Mouse (Mus musculus) hindbrain, embryonic 11.5 days (tissue): Measurements from ENCODE around the gene BC048562. TPM values are rescaled to one million over a fixed set of nuclear protein-coding genes. Genes with fewer than 3 reads are reported as not detected.

ENCODE experiments used
- ATAC-seq: fragments of 200-750 bp; cut with Nextera tagmentation; 2 replicates; pipeline ENCODE4 v1.8.0; 2017; ENCODE audit warnings: mild to moderate bottlenecking, moderate TSS enrichment, moderate library complexity; ENCODE audit not compliant: low FRiP score
- DNase-seq: peaks from one replicate; pipeline ENCODE4 v3.0.0-alpha.2; 2015; ENCODE audit warnings: low spot score
- H3K27ac ChIP-seq: fragments of 300-500 bp; sonication (generic); 2 replicates; pipeline ENCODE4 v1.5.1; 2014; ENCODE audit warnings: mild to moderate bottlenecking, low read depth, low read length
- H3K27me3 ChIP-seq: fragments of 300-500 bp; sonication (generic); 2 replicates; pipeline ENCODE4 v1.6.1; 2014; ENCODE audit warnings: mild to moderate bottlenecking, low read length, moderate library complexity, mixed read lengths; ENCODE audit not compliant: control insufficient read depth, insufficient read depth
- H3K36me3 ChIP-seq: fragments of 300-500 bp; sonication (generic); 2 replicates; pipeline ENCODE4 v1.6.1; 2014; ENCODE audit warnings: mild to moderate bottlenecking, low read length, moderate library complexity, mixed read lengths; ENCODE audit not compliant: control insufficient read depth, insufficient read depth
- H3K4me1 ChIP-seq: fragments of 300-500 bp; sonication (generic); replicated peaks from 2 replicates; pipeline ENCODE4 v1.6.1; 2014; ENCODE audit warnings: low read length, mixed read lengths; ENCODE audit not compliant: control insufficient read depth, insufficient read depth
- H3K4me2 ChIP-seq: fragments of 300-500 bp; sonication (generic); replicated peaks from 2 replicates; pipeline ENCODE4 v1.6.1; 2014; ENCODE audit warnings: mild to moderate bottlenecking, low read depth, low read length
- H3K4me3 ChIP-seq: fragments of 300-500 bp; sonication (generic); 2 replicates; pipeline ENCODE4 v1.5.1; 2014; ENCODE audit warnings: low read depth, low read length
- H3K9ac ChIP-seq: fragments of 300-500 bp; sonication (generic); 2 replicates; pipeline ENCODE4 v1.6.1; 2014; ENCODE audit warnings: low read depth, low read length
- H3K9me3 ChIP-seq: fragments of 300-500 bp; sonication (generic); 2 replicates; pipeline ENCODE4 v1.6.1; 2016; ENCODE audit warnings: low read length; ENCODE audit not compliant: control insufficient read depth
- WGBS: fragments of 180-500 bp; shearing (Covaris S2); extraction: QIAGEN DNeasy Blood & Tissue Kit; methylation state at CpG from one replicate; pipeline ENCODE4 v1.1.7; 2014; 5-methylcytosine and 5-hydroxymethylcytosine counted together
- polyA plus RNA-seq: library from polyadenylated mRNA; unstranded; fragments of >200 nt; fragmentation: Nextera tagmentation; extraction: Ambion mirVana; gene quantifications from 2 replicates; pipeline ENCODE4 v1.2.1, GENCODE M21; 2014

BC048562 gene
- polyA plus RNA-seq, 1 experiment from 2014 or later: not detected

- peaks cover 9% of the 10 kb centered on the region for H3K36me3 ChIP-seq
Measured at GRCm38 (mm10) chr9:108489215-108489614, 52.9 kb downstream of the BC048562 start.

GRCm38 (mm10) chr9:108489702-108490558, 53.6 kb downstream of the BC048562 start:
- no peaks in the 10 kb centered on the region for H3K9me3 ChIP-seq
- peak overlapping the region; percentile 87 for H3K27ac ChIP-seq
- ATAC-seq (no peak; the same call in 1 of the 2 replicates), DNase-seq (no peak)
- peak overlapping the region; percentile 52; the same call in 1 of the 2 replicates for H3K9ac ChIP-seq
- peak overlapping the region; percentile 88 for H3K4me3 ChIP-seq
- WGBS: 72% methylated on average over 26 of the region's 26 CpGs
- no peaks in the 10 kb centered on the region for H3K27me3 ChIP-seq
- peaks cover 10% of the 10 kb centered on the region; the same call in 1 of the 2 replicates for H3K4me1 ChIP-seq
- H3K4me2 ChIP-seq: peak overlapping the region; percentile 59
- peaks cover 14% of the 10 kb centered on the region for H3K36me3 ChIP-seq

More at GRCm38 (mm10) chr9:108489215-108489614, 52.9 kb downstream of the BC048562 start:
- H3K4me3 ChIP-seq: no peak overlapping the region
- WGBS: 96% methylated on average over 20 of the region's 20 CpGs
- ATAC-seq: no peak
- H3K27ac ChIP-seq: no peak overlapping the region
- H3K4me2 ChIP-seq: no peak overlapping the region
- peaks cover 10% of the 10 kb centered on the region; the same call in 1 of the 2 replicates for H3K4me1 ChIP-seq
- no peaks in the 10 kb centered on the region for H3K9me3 ChIP-seq
- no peak overlapping the region for H3K9ac ChIP-seq
- no peak for DNase-seq
- H3K27me3 ChIP-seq: no peaks in the 10 kb centered on the region

- WGBS: under 1% methylated on average over 61 of the region's 69 CpGs
- peaks cover 16% of the 10 kb centered on the region for H3K36me3 ChIP-seq
- H3K9ac ChIP-seq: peak within 1 kb of the TSS; percentile 83
- H3K4me3 ChIP-seq: peak within 1 kb of the TSS; percentile 88
- H3K9me3 ChIP-seq: no peaks in the 10 kb centered on the region
- H3K27ac ChIP-seq: peak within 1 kb of the TSS; percentile 87
- H3K4me1 ChIP-seq: peaks cover 10% of the 10 kb centered on the region; the same call in 1 of the 2 replicates
- DNase-seq: peak; percentile 97
- H3K4me2 ChIP-seq: peak within 1 kb of the TSS; percentile 59
- H3K27me3 ChIP-seq: no peaks in the 10 kb centered on the region
- ATAC-seq: peak; percentile 93
Measured at GRCm38 (mm10) chr9:108490559-108491285, 54.4 kb downstream of the BC048562 start, which contains the start of gene Usp19. Usp19 (plus strand) TSS chr9:108490602.

GRCm38 (mm10) chr9:108491286-108491580, 55.0 kb downstream of the BC048562 start:
- Histone ChIP-seq H3K27ac (peak overlapping the region; percentile 87), H3K4me1 (peaks cover 10% of the 10 kb centered on the region; the same call in 1 of the 2 replicates), H3K27me3 (no peaks in the 10 kb centered on the region), H3K4me3 (peak overlapping the region; percentile 88), H3K4me2 (peak overlapping the region; percentile 59), H3K36me3 (peaks cover 20% of the 10 kb centered on the region), H3K9ac (peak overlapping the region; percentile 83), H3K9me3 (no peaks in the 10 kb centered on the region)
- ATAC-seq (no peak), DNase-seq (no peak)
- 13% methylated on average over 12 of the region's 12 CpGs for WGBS

DNA sequence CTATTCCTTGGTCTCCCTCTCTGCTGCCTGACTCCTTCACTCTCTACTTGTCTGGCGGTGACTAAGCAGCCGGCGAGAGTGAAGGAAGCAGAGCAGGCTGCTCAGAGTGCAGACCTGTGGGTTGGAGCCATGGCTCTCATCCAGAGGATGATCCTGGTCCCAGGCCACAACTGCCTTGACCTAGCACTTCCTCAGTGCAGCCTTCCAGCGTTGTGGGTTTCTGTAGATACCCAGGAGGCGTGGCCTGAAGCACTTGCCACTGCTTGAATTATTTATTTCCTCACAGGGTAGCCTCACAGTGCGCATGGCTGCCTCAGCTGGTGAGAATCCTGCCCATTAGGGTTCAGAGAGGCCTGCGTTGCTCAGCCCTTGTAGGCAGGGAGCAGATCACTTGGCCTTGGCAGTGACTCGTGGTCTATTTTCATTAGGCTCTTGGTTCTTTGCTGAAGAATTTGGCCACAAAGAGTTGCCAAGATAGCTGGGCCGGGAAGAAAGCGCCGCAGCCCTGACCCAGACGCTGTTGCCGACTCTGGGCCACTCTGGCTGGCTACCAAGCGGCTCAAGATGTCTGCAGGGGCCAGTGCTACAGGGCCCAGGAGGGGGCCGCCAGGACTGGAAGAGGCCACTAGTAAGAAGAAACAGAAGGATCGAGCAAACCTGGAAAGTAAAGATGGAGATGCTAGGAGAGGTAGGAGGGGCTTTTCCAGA, 55.9 kb downstream of the BC048562 start:
- WGBS: 89% methylated on average over 16 of the region's 16 CpGs
- H3K9ac ChIP-seq: peak overlapping the region; percentile 7; the same call in 1 of the 2 replicates
- H3K4me3 ChIP-seq: peak overlapping the region; percentile 88; the same call in 1 of the 2 replicates
- H3K36me3 ChIP-seq: peaks cover 20% of the 10 kb centered on the region
- H3K27ac ChIP-seq: no peak overlapping the region
- peaks cover 10% of the 10 kb centered on the region; the same call in 1 of the 2 replicates for H3K4me1 ChIP-seq
- DNase-seq (no peak), ATAC-seq (no peak)
- peak overlapping the region; percentile 59 for H3K4me2 ChIP-seq
- H3K9me3 ChIP-seq: no peaks in the 10 kb centered on the region
- no peaks in the 10 kb centered on the region for H3K27me3 ChIP-seq

DNA sequence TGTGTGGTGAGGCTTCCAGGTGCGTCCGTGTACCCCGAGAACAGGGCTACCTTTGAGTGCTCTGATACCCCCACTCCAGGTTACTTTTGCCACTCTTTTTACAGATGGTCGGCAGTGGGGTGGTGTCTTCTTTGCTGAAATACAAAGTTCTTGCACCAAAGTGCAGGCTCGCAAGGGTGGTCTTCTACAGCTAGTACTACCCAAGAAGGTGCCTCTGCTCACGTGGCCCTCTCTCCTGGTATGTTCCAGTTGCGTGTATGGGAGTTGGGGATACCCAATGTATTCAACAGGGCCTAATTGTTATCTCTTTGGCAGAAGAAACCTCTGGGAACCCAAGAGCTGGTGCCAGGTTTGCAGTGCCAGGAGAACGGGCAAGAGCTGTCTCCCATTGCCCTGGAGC, 57.0 kb downstream of the BC048562 start:
- no peak overlapping the region for H3K4me3 ChIP-seq
- H3K27me3 ChIP-seq: no peaks in the 10 kb centered on the region
- H3K27ac ChIP-seq: no peak overlapping the region
- H3K9me3 ChIP-seq: no peaks in the 10 kb centered on the region
- peaks cover 10% of the 10 kb centered on the region; the same call in 1 of the 2 replicates for H3K4me1 ChIP-seq
- no peak overlapping the region for H3K9ac ChIP-seq
- 96% methylated on average over 8 of the region's 8 CpGs for WGBS
- ATAC-seq (no peak), DNase-seq (no peak)
- H3K4me2 ChIP-seq: no peak overlapping the region
- H3K36me3 ChIP-seq: peaks cover 23% of the 10 kb centered on the region

DNA sequence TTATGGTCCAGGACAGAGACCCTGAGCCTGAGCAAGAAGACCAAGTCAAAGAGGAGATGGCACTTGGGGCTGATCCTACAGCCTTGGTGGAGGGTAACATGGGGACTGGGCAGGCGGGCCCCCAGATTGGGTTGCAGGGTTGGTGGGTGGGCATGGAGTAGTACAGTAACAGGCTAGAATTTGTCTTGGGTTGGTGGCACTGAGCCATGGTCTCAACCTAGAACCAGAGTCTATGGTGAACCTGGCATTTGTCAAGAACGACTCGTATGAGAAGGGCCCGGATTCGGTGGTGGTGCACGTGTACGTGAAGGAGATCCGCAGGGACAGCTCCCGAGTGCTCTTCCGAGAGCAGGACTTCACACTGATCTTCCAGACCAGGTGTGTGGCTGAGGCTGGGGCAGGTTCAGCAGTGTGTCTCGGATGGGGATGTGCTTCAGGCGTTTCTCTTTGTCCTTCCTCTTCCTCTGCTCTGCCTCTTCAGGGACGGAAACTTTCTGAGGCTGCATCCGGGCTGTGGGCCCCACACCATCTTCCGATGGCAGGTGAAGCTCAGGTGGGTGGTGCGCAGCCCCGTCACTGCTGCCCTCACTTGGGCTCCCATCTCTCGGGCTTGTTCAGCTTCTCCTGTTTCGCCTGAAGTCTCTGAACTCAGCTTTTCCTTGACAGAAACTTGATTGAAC, 58.0 kb downstream of the BC048562 start:
- WGBS: 97% methylated on average over 19 of the region's 19 CpGs
- peaks cover 34% of the 10 kb centered on the region for H3K36me3 ChIP-seq
- H3K9ac ChIP-seq: no peak overlapping the region
- no peak overlapping the region for H3K27ac ChIP-seq
- H3K27me3 ChIP-seq: no peaks in the 10 kb centered on the region
- peaks cover 10% of the 10 kb centered on the region; the same call in 1 of the 2 replicates for H3K4me1 ChIP-seq
- DNase-seq (no peak), ATAC-seq (no peak)
- no peak overlapping the region; the same call in 1 of the 2 replicates for H3K4me3 ChIP-seq
- H3K4me2 ChIP-seq: no peak overlapping the region
- no peaks in the 10 kb centered on the region for H3K9me3 ChIP-seq

GRCm38 (mm10) chr9:108494905-108495304, 58.6 kb downstream of the BC048562 start:
- 83% methylated on average over 10 of the region's 10 CpGs for WGBS
- Histone ChIP-seq H3K4me3 (no peak overlapping the region), H3K9ac (no peak overlapping the region), H3K36me3 (peaks cover 37% of the 10 kb centered on the region), H3K9me3 (no peaks in the 10 kb centered on the region), H3K27ac (no peak overlapping the region), H3K4me1 (peaks cover 8% of the 10 kb centered on the region; the same call in 1 of the 2 replicates), H3K27me3 (no peaks in the 10 kb centered on the region), H3K4me2 (no peak overlapping the region)
- DNase-seq: no peak
- no peak for ATAC-seq
